Mouse (Mus musculus): ENCODE results near the gene Egfl6.

Gene Egfl6

DNA sequence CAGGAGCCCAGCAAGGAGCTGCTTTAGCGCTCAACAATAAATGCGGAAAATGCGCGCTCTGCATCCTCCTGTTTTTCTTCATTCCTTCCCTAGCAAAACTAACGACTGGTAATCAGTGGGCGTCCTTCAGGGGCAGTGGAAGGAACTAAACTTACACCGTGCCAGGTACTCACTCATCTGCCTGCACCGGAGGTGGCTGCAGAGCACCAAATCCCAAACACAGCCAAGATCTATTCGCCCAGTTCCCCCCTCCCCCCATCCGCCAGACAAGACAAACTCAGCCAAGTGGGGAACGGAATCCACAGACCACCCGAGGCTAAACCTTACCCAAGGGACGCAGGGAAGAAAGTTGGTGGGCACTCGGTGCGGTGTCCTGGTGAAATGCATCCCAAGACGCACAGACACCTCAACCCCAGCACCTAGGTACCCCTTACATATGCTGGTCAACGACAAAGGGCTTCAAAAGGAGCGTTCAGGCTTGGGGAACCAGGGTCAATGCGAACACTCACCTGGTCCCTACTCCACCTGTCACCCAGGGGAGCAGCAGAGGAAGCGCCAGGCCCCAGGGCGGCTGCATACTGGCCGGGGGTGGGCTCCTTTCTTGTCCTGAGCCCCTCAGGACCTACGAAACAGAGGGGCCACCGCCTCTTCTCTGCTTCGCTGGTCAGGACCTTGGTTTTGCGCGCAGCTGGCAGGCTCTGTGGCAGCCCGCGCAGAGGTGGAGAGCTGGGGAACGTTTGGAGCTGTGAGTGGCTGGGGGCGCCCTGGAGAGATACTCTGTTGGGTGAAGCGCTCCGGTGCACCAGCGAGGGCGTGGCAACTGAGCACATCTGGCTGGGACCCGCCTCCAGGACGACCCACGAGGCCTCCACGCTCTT lies at the start of gene Egfl6:
TSS of gene Egfl6 (minus strand) at position 774 of the 878 bp plus-strand sequence.
- in situ Hi-C loops (cut with MboI; ENCODE audit: unreplicated experiment in 2 of 2), result no loop called here

DNA sequence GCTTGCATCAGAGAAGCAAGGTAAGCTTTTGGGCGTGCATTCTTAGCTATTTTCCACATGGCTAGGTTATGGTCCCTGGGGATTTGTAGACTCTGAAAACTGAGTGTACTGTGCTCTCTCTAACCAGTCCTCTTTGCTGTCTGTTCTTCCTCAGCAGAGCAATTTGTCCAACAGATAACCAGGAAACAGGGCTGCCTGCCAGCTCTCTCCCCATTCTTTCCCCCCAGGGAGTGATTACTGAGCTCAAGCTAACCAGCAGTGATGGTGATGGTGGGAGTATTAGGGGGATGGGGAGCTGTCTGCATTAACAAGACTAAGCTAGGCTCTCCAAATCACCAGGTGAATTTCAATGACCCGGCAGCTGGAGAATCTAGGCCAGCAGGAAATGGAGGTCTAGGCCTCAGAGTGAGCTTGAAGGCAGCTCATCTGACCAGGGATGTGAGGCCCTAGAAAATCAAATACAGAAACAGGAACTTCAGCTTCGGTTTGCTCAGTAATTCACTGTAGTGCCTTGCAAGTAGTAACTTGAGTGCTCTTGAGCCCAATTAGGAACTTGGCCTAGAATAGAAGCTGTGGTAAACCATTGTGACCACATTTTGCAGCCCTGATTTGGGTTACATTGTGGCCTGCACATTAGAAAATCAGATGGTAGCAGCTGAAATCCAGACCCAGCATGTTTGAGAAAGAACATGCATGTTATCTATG lies 41.5 kb upstream of the Egfl6 start:
- in situ Hi-C loops (cut with MboI; ENCODE audit: unreplicated experiment in 2 of 2), result loop anchor here in 1 of 2 experiments (25.0 kb wide), 1 partner anchor 1840 kb away; no protein-coding TSS in a partner anchor

DNA sequence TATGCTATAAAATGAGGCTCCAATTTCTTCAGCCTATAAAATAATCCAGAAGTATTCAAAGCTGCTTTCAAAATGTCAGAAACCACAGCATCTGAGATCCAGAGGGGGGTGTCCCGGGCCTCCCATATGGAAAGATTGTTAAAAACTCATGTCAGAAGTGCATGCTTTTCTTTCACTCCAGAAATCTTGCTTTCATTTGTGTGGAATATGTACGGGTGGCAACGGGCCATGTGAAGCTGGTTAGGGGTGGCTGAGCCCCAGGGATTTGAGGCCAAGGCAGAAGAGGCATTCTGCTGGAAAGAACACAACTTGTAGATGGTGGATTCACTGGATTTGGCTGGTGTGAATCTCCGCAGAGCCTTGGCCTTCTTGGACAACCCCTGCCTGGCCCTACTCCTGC lies 40.7 kb upstream of the Egfl6 start:
- in situ Hi-C loops (cut with MboI; ENCODE audit: unreplicated experiment in 2 of 2), result loop anchor here in 1 of 2 experiments (25.0 kb wide), 1 partner anchor 1839 kb away; no protein-coding TSS in a partner anchor

DNA sequence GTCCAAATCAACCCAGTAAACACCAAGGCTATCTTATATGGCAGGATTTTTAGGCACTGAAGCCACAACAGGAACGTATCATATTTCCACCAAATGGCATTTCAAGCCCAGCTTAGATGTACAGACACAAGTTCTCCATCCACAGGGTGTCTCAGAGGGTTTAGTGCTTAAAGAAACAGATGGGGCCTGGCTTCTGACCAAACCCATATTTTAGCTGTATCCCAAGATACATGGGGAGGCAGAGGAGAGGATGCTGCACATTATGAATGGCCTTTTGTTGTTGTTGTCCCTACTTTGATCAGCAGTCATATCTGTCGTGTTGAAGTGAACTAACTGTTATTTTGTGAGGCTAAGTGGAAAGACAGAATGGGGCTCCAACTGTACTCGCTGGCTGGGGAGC lies 37.7 kb upstream of the Egfl6 start:
- in situ Hi-C loops (cut with MboI; ENCODE audit: unreplicated experiment in 2 of 2), result no loop called here

DNA sequence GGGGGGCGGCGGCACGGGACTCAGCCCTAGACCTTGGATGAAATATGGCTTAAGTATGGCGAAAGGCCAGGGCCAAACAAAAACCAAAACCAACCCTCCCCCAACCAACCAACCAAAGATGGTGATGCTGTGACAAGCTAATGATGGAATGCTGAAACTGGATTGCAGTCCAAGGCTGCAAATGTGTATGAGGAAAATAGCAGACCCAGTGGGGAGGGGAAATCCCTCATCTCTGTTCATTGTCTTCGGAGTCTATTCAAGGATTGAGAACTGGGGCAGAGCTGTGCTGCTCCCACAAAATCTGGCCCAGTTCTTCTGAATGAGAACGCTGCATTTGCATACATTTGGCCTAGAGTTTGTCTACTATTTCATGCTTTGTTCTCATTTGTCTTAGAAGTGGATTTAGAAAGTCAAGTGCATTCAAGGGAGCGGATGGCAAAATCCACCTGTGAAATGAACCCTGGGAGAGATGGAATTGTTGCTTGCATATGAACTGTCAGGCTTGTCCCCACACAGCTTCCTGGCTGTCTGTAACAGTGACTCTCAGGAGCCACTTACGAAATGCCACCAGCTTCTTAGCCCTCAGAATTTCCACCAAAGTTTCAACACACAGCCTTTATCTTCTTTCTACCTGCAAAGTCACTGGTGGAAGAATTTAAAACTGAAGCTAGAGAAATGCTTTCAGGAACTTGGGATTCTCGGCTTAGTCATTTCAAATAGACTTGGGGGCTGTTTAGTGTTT lies 36.2 kb upstream of the Egfl6 start:
- in situ Hi-C loops (cut with MboI; ENCODE audit: unreplicated experiment in 2 of 2), result no loop called here

- in situ Hi-C loops (cut with MboI; ENCODE audit: unreplicated experiment in 2 of 2), result no loop called here
Observed at GRCm38 (mm10) chrX:166620900-166621299, 35.4 kb upstream of the Egfl6 start.

- in situ Hi-C loops (cut with MboI; ENCODE audit: unreplicated experiment in 2 of 2), result no loop called here
Observed at GRCm38 (mm10) chrX:166619084-166619483, 33.6 kb upstream of the Egfl6 start.

GRCm38 (mm10) chrX:166615191-166615590 lies 29.7 kb upstream of the Egfl6 start:
- in situ Hi-C loops (cut with MboI; ENCODE audit: unreplicated experiment in 2 of 2), result no loop called here

DNA sequence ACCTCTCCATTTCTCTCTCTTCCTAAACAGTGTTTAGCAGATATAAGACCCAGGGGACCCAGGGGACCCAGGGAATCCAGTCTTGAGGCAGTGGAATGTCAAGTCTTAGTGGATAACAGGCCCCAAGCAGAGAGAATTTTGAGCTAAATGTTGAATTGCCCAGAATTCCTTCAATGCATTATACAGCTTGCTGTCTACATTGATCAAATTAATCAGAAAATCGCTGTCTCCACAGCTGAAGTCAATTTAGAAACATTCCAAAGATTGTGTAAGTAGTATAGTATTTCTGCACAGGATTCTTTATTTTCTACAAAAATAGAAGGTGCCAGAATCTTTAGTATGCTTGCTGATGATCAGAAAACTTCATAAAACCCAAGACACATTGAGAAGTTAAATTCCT lies 9.4 kb downstream of the Egfl6 start:
- in situ Hi-C loops (cut with MboI; ENCODE audit: unreplicated experiment in 2 of 2), result no loop called here

DNA sequence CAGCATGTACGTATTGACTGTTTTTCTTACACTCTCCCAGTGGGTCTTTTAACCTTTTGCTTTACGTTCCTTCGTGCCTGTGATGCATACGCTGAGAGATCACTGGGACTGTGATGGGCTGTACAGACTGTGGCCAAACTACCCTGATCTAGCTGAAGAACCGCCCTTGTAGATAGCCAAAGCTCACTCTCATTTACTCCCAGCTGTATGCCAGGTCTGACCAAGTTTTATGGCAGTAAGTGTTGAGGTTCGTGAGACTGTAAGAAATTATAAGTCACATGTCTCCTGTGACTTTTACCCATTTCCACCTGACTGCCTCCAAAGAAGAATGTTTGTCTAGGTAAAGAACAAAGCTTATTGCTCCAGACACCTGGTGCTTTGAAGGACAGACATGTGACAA lies 19.5 kb downstream of the Egfl6 start:
- in situ Hi-C loops (cut with MboI; ENCODE audit: unreplicated experiment in 2 of 2), result no loop called here

DNA sequence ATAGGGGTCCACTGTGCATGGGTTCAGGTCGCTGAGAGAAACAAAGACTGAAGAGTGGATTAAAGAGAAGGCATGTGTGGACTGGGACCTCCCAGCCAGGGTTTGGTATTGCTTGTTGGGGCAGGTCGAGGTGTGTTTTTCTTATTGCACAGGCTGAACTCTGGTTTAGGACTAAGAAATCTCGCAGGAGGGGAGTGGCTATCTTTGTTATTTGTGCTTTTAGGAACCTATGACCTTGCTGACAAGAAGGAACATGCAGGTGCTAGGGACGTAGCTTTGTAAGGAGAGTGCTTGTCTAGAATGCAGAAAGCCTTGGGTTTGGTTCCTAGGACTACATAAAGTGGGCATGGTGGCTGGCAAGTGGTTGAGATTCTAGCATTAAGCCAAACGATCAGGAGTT lies 20.1 kb downstream of the Egfl6 start:
- in situ Hi-C loops (cut with MboI; ENCODE audit: unreplicated experiment in 2 of 2), result no loop called here

DNA sequence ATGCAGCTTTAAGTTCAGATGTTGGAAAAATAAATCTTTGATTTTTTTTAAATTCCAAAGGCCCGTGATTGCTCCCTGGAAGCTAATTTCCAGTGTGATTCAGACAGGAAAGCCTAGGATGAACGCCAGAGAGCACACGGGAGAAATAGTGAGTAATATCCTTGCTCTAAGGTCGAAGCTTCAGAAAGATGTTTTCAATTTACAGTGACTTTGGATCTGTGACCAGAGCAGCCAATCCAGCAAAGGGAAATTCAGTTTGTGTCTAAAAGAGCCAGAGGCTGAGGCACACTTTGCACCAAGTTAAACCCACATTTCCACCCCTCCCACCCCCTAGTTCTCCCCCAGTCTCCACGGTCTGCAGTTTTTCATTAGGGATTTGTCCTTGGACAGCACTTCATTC lies 20.6 kb downstream of the Egfl6 start:
- in situ Hi-C loops (cut with MboI; ENCODE audit: unreplicated experiment in 2 of 2), result no loop called here

DNA sequence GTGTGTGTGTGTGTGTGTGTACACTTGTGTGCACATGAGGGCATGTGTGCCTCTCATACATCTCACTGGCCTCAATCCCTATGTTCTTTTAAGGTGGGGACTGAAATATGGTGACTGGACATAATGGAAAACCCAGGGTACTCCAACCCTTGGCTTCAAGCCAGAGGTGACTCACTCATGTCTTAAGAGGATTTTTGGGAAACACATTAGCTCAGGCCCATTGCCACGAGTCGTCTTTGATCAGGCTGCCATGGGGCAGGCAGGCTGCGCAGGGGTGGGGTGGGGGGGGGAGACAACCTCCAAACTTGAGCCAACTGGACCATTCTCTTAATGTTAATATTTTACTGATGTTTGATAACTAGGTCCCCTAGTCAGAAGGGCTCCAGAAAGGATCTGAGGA lies 26.2 kb downstream of the Egfl6 start:
- in situ Hi-C loops (cut with MboI; ENCODE audit: unreplicated experiment in 2 of 2), result no loop called here

DNA sequence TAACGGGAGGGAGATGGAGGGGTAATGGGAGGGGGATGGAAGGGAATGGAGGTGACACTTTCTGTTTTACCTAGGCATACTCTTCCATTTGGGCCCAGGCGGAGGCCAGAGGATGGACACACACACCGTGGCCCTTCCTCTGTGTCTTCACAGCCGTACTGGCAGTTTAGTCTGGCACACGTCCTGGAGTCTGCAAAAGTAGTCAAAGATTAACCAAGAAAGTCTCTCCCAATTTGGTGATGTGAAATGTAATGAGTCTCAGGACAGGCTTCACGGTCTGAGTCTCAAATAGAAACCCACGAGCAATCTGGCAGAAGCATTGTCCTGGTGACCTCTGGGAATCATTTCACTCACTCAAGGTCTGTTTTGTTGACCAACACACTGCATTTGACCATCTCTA lies 33.2 kb downstream of the Egfl6 start:
- in situ Hi-C loops (cut with MboI; ENCODE audit: unreplicated experiment in 2 of 2), result no loop called here

GRCm38 (mm10) chrX:166546495-166546894 lies 39.0 kb downstream of the Egfl6 start:
- in situ Hi-C loops (cut with MboI; ENCODE audit: unreplicated experiment in 2 of 2), result no loop called here

DNA sequence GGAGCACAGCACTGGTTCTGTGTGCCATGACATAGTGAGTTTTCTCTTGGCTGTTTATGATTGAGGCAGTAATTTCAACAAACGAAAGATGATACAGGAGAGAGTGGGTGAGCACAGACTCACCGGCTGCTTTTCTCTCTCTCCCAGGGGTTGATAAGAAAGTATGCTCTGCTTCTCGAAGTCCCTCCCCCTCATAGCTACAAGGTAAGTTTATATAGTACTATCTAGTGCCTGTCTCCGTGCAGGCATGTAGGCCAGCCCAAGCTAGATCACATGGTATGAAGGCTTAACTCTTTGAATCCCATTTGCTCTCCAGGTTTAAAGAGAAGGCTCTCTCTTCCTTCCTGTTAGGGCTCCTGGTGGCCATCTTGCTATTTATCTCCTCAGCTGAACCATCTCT lies 50.4 kb downstream of the Egfl6 start:
- in situ Hi-C loops (cut with MboI; ENCODE audit: unreplicated experiment in 2 of 2), result no loop called here

GRCm38 (mm10) chrX:166533432-166533831 lies 52.1 kb downstream of the Egfl6 start:
- in situ Hi-C loops (cut with MboI; ENCODE audit: unreplicated experiment in 2 of 2), result no loop called here

DNA sequence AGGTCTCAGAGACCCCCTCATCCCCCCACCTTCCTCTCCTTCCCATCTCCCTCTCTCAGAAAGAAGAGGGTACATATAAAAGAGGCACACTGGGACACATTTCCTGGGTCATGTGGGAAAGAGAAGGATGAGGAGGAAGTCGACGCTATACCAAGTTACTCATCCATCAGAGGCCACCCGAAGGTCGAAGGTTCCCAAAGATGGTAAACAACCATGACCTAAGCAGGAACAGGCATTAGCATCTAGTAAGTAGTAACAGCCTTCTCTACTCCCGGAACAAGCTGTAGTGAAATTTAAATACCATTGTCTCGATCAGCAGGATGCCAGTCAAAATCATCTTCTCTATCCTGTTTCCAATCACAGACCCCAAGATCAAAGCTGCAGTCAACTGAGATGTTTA lies 53.8 kb downstream of the Egfl6 start:
- in situ Hi-C loops (cut with MboI; ENCODE audit: unreplicated experiment in 2 of 2), result no loop called here

GRCm38 (mm10) chrX:166528126-166528525 lies 57.4 kb downstream of the Egfl6 start:
- in situ Hi-C loops (cut with MboI; ENCODE audit: unreplicated experiment in 2 of 2), result no loop called here

DNA sequence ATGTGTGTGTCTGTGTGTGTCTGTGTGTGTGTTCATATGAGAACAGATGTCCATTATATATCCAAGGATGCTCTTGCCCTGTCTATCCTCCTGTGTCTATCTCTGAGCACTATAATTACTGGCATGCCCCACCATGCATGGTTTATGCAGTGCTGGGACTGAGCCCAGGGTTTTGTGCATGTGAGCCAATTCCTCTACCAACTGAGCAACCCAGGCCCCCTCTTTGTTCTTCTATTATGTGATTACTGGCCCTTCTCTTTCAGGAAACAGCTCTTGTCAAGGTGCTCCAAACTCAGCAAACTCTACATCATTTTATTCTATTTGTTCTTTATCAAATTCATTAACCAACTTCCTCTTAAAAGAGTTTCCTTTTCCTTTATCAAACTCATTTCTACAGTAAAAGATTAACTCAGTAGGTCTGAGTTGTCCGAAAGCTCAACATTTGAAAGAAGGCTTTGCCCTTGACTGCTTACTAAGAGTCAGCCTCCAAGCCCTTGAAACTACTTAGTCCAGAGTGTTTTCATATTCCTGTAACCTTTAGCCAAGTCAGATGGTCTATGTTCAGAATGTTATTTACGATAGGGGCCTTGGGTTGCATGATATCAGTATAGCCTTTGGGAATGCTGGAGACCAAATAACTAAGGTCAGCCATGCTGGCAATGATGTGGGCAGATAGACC lies 59.7 kb downstream of the Egfl6 start:
- in situ Hi-C loops (cut with MboI; ENCODE audit: unreplicated experiment in 2 of 2), result no loop called here

- in situ Hi-C loops (cut with MboI; ENCODE audit: unreplicated experiment in 2 of 2), result no loop called here
Observed at GRCm38 (mm10) chrX:166520782-166521181, 64.7 kb downstream of the Egfl6 start.

Data from v-Abl transformed pro-B cells (cell line).